Mouse (Mus musculus) myocyte (in vitro differentiated cells): ENCODE measurements around the gene Osbpl11. TPM values are rescaled to one million over a fixed set of nuclear protein-coding genes. Genes with fewer than 3 reads are reported as not detected.
"Not testable (repeated sequence)": the region's sequence is repeated elsewhere in the genome, so short reads cannot be mapped to it uniquely, and the experiment has no call there.

Experiments used
- H3K27me3 ChIP-seq: one replicate; pipeline ENCODE4 v1.6.1; 2011; ENCODE audit not compliant: control insufficient read depth, insufficient read depth, insufficient read length
- H3K36me3 ChIP-seq: one replicate; pipeline ENCODE4 v1.6.1; 2011; ENCODE audit not compliant: control insufficient read depth, insufficient read depth
- H3K4me2 ChIP-seq: one replicate; pipeline ENCODE4 v1.6.1; 2011; ENCODE audit warnings: low read depth, control low read depth
- H3K4me3 ChIP-seq: one replicate; pipeline ENCODE4 v1.5.1; 2011; ENCODE audit warnings: mild to moderate bottlenecking, control low read depth, moderate library complexity
- H3K79me2 ChIP-seq: one replicate; pipeline ENCODE4 v1.6.1; 2011; ENCODE audit not compliant: control insufficient read depth, insufficient read depth
- H3ac ChIP-seq: one replicate; pipeline ENCODE4 v1.6.1; 2011; ENCODE audit not compliant: control insufficient read depth, insufficient read length
- CEBPB ChIP-seq: IDR thresholded peaks from 2 replicates; pipeline ENCODE4 v1.6.1; 2011; ENCODE audit warnings: mild to moderate bottlenecking, moderate library complexity; ENCODE audit not compliant: poor library complexity, insufficient read depth, severe bottlenecking
- E2F4 ChIP-seq: IDR thresholded peaks from one replicate; pipeline ENCODE4 v1.6.1; 2011; ENCODE audit warnings: mild to moderate bottlenecking, control low read depth, moderate library complexity; ENCODE audit not compliant: insufficient read depth
- MAX ChIP-seq: IDR thresholded peaks from one replicate; pipeline ENCODE4 v1.6.1; 2011; ENCODE audit warnings: low read depth, mild to moderate bottlenecking, control low read depth
- MYOD1 ChIP-seq, 3 experiments: IDR thresholded peaks; one replicate each; pipeline ENCODE4 v1.6.1; 2011; ENCODE audit warnings: control low read depth in 2 of 3, low read depth in 2 of 3, mild to moderate bottlenecking in 2 of 3, moderate library complexity in 1 of 3; ENCODE audit not compliant: insufficient read length in 2 of 3, control insufficient read depth in 1 of 3
- MYOG ChIP-seq, 3 experiments: IDR thresholded peaks; one replicate each; pipeline ENCODE4 v1.6.1; 2011; ENCODE audit warnings: control low read depth in 2 of 3, low read depth in 2 of 3, mild to moderate bottlenecking in 2 of 3; ENCODE audit not compliant: insufficient read length in 2 of 3, control insufficient read depth in 1 of 3, insufficient read depth in 1 of 3
- POLR2A ChIP-seq: IDR thresholded peaks from one replicate; pipeline ENCODE4 v1.6.1; 2011; ENCODE audit warnings: low read depth, mild to moderate bottlenecking, control low read depth, moderate library complexity; ENCODE audit not compliant: insufficient read length
- POLR2AphosphoS2 ChIP-seq: IDR thresholded peaks from one replicate; pipeline ENCODE4 v1.6.1; 2011; ENCODE audit warnings: low read depth, control low read depth; ENCODE audit not compliant: insufficient read length
- REST ChIP-seq: IDR thresholded peaks from one replicate; pipeline ENCODE4 v1.6.1; 2011; ENCODE audit warnings: mild to moderate bottlenecking, control low read depth, moderate library complexity; ENCODE audit not compliant: insufficient read depth, insufficient read length
- SRF ChIP-seq: IDR thresholded peaks from one replicate; pipeline ENCODE4 v1.6.1; 2011; ENCODE audit warnings: low read depth; ENCODE audit not compliant: control insufficient read depth, insufficient read length
- TCF12 ChIP-seq: IDR thresholded peaks from one replicate; pipeline ENCODE4 v1.6.1; 2011; ENCODE audit warnings: mild to moderate bottlenecking, control low read depth; ENCODE audit not compliant: poor library complexity, insufficient read depth, severe bottlenecking
- TCF3 ChIP-seq: IDR thresholded peaks from one replicate; pipeline ENCODE4 v1.6.1; 2011; ENCODE audit warnings: low read depth, control low read depth; ENCODE audit not compliant: insufficient read length
- USF1 ChIP-seq: IDR thresholded peaks from one replicate; pipeline ENCODE4 v1.6.1; 2011; ENCODE audit warnings: low read depth, mild to moderate bottlenecking, control low read depth, moderate library complexity
- polyA plus RNA-seq: library from polyadenylated mRNA; unstranded; fragments of >200 nt; fragmentation: generic; extraction: Trizol; gene quantifications from one replicate; pipeline ENCODE4 v1.2.1, GENCODE M21; 2012; ENCODE audit warnings: missing spikeins

Gene Osbpl11
- polyA plus RNA-seq, 1 experiment, result 8.5 TPM

- Histone ChIP-seq H3K27me3 (peaks cover 4% of the 10 kb centered on the region), H3ac (no peak overlapping the region), H3K4me3 (no peak overlapping the region), H3K4me2 (no peak overlapping the region), H3K36me3 (no peaks in the 10 kb centered on the region), H3K79me2 (no peaks in the 10 kb centered on the region)
- TF ChIP-seq USF1, result no peak
- no peak for TF ChIP-seq MAX
- no peak for TF ChIP-seq SRF
- TF ChIP-seq POLR2A, result no peak
- TF ChIP-seq POLR2AphosphoS2, result no peak
- no peak for TF ChIP-seq CEBPB
- TF ChIP-seq MYOD1 (IDR thresholded peaks at IDR 0.05; ENCODE audit: control insufficient read depth in 1 of 3, insufficient read length in 2 of 3, low read depth in 2 of 3), result no peak
- TF ChIP-seq TCF12, result no peak
- no peak for TF ChIP-seq TCF3
- TF ChIP-seq REST, result no peak
- TF ChIP-seq E2F4, result no peak
These were observed 38.7 kb upstream of the Osbpl11 start for GRCm38 (mm10) chr16:33146185-33146584.

- peaks cover 4% of the 10 kb centered on the region for H3K27me3 ChIP-seq
These were observed 36.7 kb upstream of the Osbpl11 start for GRCm38 (mm10) chr16:33148135-33148534.

GRCm38 (mm10) chr16:33150875-33151274 is 34.0 kb upstream of the Osbpl11 start:
- H3K36me3 ChIP-seq, H3K4me2 ChIP-seq, H3ac ChIP-seq, H3K4me3 ChIP-seq, H3K27me3 ChIP-seq, H3K79me2 ChIP-seq: not testable (repeated sequence)

More at GRCm38 (mm10) chr16:33148135-33148534, 36.7 kb upstream of the Osbpl11 start:
- Histone ChIP-seq H3K79me2 (no peaks in the 10 kb centered on the region), H3K36me3 (no peaks in the 10 kb centered on the region), H3ac (no peak overlapping the region), H3K4me3 (no peak overlapping the region), H3K4me2 (no peak overlapping the region)
- TF ChIP-seq E2F4 (no peak), TCF12 (no peak), POLR2A (no peak), MAX (no peak), SRF (no peak), USF1 (no peak), CEBPB (no peak)

- TF ChIP-seq MAX (no peak), REST (no peak), POLR2A (no peak), SRF (no peak), TCF3 (no peak), POLR2AphosphoS2 (no peak), MYOG (IDR thresholded peaks at IDR 0.05; ENCODE audit: control insufficient read depth in 1 of 3, insufficient read depth in 1 of 3, insufficient read length in 2 of 3, low read depth in 2 of 3) (no peak), TCF12 (no peak), MYOD1 (IDR thresholded peaks at IDR 0.05; ENCODE audit: control insufficient read depth in 1 of 3, insufficient read length in 2 of 3, low read depth in 2 of 3) (no peak), CEBPB (no peak), USF1 (no peak), E2F4 (no peak)
- no peak overlapping the region for H3ac ChIP-seq
- H3K79me2 ChIP-seq, result no peaks in the 10 kb centered on the region
These were observed 33.3 kb upstream of the Osbpl11 start for GRCm38 (mm10) chr16:33151558-33151957.

GRCm38 (mm10) chr16:33154992-33155391 is 29.9 kb upstream of the Osbpl11 start:
- no peaks in the 10 kb centered on the region for H3K36me3 ChIP-seq
- no peak overlapping the region for H3K4me2 ChIP-seq
- H3K4me3 ChIP-seq, result no peak overlapping the region
- H3K27me3 ChIP-seq, result peaks cover 4% of the 10 kb centered on the region
- H3ac ChIP-seq, result no peak overlapping the region
- no peak for TF ChIP-seq E2F4
- no peak for TF ChIP-seq MAX
- TF ChIP-seq MYOG (IDR thresholded peaks at IDR 0.05; ENCODE audit: control insufficient read depth in 1 of 3, insufficient read depth in 1 of 3, insufficient read length in 2 of 3, low read depth in 2 of 3), result no peak
- TF ChIP-seq POLR2AphosphoS2, result no peak
- TF ChIP-seq TCF12, result no peak
- TF ChIP-seq REST, result no peak
- no peak for TF ChIP-seq POLR2A
- no peak for TF ChIP-seq MYOD1 (IDR thresholded peaks at IDR 0.05; ENCODE audit: control insufficient read depth in 1 of 3, insufficient read length in 2 of 3, low read depth in 2 of 3)
- no peak for TF ChIP-seq SRF
- H3K79me2 ChIP-seq, result no peaks in the 10 kb centered on the region

More at GRCm38 (mm10) chr16:33151558-33151957, 33.3 kb upstream of the Osbpl11 start:
- Histone ChIP-seq H3K36me3 (no peaks in the 10 kb centered on the region), H3K4me2 (no peak overlapping the region), H3K27me3 (peaks cover 4% of the 10 kb centered on the region), H3K4me3 (no peak overlapping the region)
